Mouse (Mus musculus) urinary bladder, postnatal 4 days (tissue): ENCODE data around the gene Epha1.
A peak's percentile ranks its signal among the peaks of the same experiment; 100 is the strongest.

ENCODE experiments used
- DNase-seq, 2 experiments: peaks; one replicate each; pipeline ENCODE4 v3.0.0; 2021 to 2022; ENCODE audit warnings: low spot score in 2 of 2

Gene Epha1

DNA sequence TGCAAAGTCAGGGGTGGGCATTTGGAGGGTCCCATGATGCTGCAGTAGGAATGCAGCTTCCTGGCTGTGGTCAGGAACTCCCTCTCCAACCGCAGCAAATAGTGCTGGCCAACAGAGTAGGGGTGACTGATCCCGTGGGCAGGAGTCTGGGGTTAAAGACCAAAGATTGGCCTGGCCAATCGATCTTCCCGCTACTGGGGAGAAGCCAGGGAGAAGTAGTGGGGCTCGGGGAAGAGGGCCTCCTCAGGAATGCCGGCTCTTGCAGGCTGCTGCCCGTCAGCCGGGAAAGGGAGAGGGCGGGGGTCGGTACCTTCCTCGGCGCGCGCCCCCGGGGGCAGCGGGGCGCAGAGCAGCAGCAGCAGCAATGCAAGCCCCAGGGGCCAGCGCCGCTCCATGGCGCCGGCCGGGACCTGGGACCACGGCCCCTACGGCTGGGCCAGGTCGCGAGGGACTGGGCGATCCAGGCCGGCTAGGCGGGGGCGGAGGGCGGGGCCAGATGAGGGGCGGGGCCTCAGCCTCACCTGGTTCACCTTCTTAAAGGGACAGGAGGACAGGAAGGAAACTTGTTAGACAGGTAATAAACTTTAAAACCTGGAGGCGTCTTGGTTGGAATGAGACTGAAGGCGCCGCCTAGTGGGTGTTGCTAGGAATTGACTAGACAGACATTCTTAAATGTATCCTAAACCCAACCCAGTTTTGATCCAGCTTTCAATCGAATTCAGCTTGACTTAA, at the start of gene Epha1:
Epha1 (minus strand) TSS at position 453 of the 732 bp plus-strand sequence.
- DNase-seq, result no peak

DNA sequence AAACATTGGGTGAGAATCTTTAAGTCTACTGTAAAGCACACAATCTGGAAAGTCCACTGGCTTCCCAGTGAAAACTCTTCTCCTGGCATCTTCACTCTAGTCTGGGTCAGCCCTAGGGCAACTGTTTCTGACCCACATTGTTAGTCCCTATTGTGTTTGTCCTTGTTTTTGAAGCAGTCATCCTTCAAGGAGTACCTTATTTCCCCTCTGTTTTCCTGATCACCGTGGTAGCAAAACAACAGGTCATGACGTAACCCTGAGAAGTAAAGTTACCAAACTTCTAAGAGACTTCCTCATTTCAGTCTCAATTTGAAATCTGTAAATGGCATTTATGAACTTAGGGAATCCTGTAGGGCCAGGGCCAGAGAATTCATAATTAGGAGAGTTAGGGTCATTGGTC, 48.4 kb upstream of the Epha1 start:
- no peak for DNase-seq

DNA sequence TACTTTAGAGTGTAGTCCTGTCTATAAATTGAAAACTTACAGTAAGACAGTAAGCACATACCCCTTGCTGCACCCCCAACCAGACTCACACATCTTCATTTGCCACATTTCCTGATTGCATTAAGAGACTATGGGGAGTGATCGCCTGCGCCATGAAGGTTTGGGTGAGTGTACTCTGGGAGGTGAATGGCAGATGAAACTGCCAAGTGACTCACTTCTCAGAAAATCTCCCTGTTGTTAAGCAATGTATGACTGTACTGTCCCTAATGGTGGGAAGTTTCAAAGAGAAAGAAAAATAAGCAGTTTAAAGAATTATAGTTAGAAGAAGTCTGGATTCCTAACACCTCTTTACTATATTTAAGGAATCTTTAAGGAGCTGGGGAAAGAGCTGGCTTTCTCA, 46.4 kb upstream of the Epha1 start:
- no peak for DNase-seq

DNA sequence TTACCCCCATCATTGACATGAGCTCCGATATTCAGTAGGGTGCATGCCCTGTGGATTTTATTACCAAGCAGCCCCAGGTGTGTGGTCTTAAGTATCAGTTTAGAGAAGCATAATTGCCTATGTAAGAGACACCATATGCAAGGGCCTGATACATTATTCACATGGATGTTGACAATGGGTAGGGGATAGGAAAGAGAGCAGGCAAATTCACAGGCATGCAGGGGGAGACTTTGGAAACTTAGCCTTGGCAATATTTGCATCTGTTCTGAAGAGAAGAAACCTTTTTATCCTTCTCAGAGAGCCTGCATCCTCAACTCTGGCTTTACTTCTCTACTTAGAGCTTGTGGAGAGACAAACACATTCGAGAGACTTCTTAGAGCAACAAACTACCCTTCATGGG, 32.1 kb upstream of the Epha1 start, which contains the start of gene Tas2r135:
Tas2r135 (plus strand) TSS at position 301 of the 400 bp plus-strand sequence.
- DNase-seq, result no peak

DNA sequence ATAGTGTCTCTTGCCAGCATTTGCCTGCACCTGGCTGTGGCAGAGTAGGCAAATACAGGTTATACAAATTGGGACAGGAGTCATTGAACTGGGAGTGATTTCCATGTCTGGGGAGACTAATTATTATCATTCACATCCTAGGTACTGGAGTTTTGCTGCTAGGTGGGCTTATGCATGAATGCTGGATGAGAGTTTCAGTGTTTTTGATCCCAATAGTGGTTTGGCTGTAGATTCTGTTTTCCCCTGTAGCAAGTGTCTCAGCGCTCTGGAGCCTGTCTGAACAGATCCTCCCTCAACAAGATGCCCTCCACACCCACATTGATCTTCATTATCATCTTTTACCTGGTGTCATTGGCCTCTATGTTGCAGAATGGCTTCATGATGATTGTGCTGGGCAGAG, 26.9 kb upstream of the Epha1 start, which contains the start of gene Tas2r143:
Tas2r143 (plus strand) TSS at position 301 of the 400 bp plus-strand sequence.
- no peak for DNase-seq

DNA sequence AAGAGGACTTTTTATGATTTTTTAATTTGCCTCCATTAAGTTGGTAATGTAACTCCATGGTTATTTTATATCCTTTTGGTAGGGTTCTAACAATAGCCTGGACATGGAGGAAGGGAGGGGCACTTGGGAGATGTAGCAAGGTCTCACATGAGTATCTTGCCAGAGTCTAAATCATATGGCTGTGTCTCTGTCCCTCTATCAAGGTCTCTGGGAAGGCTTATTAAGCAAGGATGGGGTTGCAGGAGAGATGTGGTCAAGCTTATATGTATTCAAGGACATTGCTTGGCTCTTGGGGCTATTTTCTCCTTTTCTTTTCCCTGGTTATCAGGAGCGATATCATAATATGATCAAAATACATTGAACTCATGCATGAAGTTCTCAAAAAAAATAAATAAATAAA, 25.9 kb upstream of the Epha1 start:
- DNase-seq, result no peak

DNA sequence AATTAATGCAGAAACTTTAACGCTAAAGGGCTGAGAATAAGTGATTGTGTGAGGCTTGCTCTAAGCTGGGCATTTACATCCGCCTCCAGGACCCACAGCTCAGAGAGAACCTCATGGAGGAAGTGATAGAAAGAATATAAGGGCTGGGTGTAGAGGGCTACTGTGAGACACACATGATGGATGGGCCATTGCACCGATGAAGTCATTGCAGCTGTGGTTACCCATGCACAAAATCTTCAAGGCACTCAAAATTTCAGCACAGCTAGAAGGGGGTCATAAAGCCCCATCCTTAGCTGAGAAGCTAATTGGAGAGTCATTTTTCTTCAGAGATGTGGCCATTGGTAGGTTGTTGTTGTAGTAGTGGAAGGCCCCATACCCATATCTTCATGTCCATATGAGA, 25.2 kb upstream of the Epha1 start:
- no peak for DNase-seq

DNA sequence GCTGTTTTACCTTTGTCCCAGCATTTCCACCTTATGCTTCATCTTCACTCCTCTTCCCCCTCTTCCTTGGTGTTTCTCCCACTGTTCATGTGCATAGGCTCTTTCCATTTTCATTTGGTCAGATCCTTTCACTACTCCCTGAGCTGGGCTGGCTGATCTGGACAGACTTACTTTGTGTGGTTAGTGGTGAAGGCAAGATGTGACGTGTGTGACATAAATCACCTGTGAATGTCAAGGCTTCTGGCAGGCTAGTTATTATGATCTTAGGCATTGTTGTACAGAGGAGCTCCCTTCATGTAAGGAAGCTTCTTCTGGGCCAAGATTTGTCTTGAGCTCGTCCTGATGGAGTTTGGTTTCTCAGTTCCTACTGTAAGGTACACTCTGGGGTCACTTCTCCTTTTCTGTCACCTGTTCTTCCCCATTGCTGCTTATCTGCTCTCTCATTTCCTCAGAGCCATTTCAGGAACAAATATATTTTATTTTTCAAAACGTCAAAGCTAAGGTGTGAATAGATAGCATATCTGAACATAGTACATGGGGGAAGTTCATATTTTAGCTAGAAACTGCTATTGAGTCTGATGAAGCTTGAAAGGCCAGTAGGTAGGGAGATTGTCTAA, 24.1 kb upstream of the Epha1 start:
- no peak for DNase-seq

DNA sequence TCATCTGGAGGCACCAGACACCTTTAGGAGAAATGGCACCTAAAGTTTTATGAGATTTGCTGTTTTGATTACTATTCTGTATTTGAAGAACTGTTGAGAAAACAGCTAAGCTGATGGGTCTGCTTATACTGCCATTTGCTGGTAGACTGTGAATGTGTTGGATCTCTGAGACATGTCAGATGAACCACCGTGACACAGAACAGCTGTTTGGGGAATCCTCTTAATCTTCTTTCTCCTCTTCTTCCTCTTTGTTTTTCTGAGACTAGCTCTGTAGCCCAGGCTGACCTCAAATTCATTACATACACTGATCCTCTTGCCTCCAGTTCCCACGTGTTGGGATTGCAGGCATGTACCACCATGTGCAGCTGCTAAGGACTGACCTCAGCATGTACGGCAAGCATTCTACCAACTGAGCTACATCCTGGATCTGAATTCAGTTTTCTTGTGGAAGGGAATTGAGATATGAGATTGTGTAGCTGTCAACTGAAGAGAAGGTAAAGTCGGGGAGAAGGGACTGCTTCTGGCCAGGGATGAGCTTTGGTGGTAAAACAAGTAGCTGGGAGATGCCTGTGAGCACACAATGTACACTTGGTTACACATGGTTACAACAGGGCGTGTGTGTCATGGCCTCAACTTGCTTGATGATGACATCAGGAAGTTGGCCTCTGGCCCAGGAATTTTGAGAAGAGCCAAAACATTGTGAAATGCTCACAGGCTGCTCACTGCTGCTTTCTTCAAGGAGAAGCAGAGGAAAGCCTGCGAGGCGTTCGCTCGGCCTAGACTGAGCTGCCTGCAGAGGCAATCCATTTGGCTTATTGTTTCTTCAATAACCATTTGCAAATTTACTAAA, 23.1 kb upstream of the Epha1 start:
- peak; percentile 83 to 88 for DNase-seq

DNA sequence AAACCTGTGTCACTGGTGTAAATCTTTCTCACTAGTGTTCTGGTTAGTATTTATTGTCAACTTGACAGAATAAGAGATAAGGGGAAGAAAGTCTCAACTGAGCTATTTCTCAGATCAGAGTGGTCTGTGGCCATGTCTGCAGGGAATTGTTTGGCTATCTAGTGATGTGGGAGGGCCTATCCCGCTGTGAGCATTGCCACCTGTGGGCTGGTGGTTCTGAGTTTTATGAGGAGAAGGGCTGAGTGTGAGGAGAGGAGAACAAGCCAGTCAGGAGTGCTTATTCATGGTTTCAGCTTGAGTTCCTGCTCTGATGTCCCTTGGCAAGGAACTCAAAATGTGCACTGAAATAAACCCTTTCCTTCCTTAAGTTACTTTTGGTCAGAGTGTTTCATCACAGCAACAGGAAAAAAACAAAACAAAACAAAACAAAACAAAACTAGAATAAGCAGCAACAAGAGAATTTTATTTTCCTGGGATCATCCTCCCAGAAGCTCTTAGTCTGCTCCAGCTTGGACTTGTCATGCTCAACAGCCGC, 18.8 kb upstream of the Epha1 start:
- DNase-seq, result no peak

DNA sequence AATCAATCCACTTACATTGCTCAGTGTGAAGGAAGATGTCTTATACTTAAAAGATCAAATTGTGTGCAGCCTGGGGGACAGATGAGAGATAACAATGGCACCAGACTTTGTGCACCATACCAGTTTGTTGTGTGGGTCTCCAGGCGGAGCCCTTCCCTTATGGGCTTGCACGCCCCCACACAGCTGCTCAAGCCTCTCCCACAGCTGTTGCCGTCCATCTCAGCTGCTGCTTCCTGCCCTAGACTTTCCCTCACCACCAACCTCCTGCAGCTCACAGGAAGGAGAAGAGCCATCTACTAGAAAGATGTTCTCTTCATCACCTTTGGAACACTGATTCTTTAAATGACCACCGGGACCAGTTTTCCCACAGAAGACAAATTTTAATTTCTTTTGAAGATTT, 12.6 kb upstream of the Epha1 start:
- no peak for DNase-seq

DNA sequence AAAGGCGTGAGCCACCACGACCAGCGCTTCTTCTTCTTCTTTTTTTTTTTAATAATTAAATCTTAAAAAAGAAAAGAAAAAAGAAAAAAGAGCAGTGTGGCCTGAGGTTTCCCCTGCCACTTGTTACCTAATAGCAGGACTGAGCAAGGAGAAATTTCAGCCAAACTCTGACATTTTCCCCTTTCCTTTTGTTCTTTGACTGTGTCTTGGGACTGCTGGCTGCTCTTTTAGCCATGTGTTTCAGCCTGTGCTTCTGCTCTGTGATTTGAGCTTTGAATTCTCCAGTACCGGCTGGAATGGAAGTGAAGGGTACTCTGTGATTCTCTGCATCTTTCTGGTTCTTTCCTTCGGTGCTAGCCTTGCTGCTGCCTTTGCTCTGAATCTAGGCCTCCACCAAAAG, 10.3 kb upstream of the Epha1 start:
- DNase-seq, result no peak

DNA sequence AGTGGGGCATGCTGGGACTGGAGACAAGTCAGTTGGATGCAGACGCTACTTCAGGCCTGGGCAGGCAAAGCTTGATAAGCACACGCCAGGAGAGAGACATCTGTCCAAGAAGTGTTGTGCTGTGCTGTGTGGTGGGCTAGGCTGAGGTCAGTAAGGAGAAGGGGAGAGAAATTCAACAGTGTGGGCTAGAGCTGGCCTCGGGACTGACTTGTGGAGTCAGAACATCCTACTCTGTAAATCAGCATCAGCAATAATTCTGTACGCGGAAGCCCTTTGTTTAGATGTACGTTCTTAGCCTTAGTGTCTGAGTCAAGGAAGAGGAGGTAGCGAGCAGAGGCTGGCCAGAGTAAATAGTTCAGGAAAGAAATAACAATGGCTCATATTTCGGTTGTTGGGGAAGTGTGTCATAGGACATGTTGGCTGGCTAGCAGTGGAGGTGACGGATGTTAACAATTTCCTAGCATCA, 8.9 kb upstream of the Epha1 start:
- DNase-seq, result no peak

DNA sequence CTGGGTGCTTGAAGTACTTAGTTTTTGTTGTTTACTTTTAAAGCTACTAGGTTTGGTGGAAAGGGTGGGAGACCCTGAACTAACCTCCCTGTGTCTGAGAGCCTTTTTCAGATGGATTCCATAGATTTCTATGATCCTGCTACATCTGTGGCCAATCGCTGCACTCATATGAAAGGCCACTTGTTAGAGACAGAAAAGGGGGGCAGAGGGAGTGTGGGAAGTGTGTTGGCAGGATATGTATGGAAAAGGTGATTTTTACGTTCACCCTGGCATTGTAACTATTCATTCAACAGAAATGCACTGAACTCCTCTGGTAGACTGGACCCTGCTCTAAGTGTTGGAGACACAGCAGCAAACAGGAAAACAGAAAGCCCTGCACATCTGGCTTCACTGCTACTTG, 8.2 kb upstream of the Epha1 start:
- DNase-seq, result no peak

DNA sequence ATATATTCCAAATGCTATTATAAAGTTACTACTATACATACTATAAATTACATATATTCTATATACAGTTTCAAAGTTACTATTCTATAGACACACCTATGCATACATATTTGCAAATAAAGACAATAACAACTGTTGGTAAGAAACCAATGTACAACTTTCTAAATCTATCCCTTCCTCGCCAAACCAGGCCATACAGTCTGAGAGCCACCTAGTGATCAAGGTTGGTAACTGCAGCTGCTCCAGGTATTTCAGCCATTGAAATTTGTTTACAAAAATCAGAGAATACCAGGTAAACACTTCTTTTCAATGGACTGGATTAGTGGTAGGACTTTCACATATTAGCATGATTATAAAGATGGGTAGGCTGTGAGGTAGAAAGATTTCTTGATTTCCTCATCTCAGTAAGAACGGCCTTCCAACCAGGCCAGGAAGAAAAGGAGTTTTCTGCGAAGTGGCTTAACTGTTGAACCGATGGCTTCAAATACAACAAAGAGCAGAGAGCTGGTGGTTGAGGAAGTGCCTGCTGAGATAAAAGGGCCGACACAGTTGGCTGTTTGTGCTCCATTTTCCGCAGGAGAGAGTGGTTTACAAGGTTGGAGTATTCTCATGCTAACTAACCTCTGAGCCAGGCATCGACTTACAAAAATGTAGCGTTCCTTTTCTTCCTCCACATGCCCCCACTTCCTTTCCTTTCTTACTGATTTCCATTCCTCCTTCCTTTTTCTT, 7.5 kb upstream of the Epha1 start:
- no peak for DNase-seq

DNA sequence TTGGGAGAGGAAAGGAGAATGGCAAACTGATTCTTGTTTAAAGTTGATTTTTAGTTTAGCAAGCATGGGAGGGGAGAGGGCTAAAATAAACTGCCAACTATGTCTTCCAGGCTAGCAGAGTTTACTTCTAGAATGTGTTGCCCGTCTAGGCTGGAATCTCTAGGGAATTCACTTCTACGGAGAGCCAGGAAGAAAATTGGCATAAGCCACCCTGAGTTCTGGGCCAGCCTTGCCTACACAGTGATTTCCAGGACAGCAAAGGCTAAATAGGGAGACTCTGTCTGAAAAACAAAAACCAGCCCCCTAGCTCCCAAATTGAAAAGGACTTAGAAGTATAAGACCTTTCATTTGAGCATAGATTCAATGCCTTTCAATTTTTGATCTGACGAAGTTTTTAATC, 6.5 kb upstream of the Epha1 start:
- no peak for DNase-seq

DNA sequence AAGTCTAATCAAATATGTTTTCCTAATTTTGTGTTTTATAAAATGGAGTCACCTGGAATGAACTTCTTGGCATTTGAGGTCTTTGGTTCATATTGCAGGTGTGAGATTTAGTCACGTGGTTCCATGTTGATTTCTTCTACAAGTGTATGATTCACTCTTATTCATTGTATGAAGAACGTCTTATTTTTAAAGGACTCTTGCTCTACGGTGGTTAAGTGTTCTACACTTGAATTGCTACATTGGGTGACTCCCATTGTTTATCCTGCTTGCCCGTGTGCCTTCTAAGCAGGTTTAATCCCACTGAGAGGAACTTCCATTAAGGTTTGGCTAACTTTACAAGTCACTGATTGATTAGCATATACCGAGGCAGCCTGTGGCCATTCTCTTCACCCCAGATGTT, 4.2 kb upstream of the Epha1 start:
- DNase-seq, result no peak

DNA sequence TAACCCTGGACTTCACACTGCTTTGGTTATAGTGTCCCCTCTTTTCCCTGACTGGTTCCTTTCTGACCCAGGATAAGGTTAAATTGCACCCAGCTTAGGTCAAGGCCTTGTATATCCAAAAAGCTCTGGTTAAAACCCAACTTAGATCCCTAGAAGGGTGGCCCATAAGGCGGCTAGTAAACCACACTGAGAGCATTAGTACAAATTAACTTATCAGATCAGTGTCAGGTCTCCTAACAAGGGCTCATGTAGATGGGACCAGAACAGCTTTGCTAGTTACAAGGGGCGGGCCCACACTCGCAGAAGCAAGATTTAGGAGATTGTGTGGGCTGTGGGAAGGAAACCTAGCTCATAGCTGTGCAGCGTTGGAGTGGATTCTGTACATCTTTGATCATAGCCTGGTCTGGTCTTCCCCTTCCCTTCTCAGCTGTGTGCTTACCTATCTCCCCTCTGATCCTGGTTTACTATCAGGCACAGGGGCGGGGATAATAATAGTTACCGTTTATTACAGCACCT, 3.5 kb upstream of the Epha1 start:
- DNase-seq, result no peak

DNA sequence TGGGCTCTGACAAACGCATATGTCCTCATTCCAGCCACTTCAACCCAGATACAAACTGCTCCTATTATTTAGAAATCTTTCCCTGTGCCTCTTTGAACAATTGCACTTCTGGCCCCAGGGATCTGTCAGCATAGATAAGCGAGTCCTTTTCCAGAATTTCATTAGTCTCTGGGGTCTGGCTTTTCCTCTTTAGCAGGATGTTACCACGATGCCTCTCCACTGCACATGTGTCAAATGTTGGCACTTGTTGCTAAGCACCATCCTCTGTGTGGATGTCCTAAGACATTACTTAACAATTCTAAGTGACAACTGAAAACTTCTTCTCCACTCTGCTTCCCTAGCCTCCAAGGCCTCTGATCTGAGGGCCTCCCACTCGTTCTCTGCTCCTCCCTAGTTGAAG, 2.9 kb upstream of the Epha1 start:
- no peak for DNase-seq

DNA sequence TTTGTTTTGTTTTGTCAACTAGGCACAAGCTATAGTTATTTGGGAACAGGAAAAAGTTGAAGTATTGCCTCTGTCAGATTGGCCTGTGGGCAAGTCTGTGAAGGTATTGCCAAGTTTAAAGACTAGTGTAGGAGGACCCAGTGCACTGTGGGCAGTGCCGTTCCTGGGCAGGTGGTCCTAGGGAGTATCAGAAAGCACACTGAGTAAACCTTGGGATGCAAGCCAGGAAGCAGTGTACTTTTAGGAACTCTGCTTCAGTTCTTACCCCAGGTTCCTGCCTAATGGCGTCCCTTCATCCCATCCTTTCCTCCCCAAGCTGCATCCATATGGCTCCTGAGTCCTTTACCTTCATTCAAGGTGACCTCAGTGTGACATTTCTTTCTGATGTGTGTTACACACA, 2.1 kb upstream of the Epha1 start:
- DNase-seq, result no peak

DNA sequence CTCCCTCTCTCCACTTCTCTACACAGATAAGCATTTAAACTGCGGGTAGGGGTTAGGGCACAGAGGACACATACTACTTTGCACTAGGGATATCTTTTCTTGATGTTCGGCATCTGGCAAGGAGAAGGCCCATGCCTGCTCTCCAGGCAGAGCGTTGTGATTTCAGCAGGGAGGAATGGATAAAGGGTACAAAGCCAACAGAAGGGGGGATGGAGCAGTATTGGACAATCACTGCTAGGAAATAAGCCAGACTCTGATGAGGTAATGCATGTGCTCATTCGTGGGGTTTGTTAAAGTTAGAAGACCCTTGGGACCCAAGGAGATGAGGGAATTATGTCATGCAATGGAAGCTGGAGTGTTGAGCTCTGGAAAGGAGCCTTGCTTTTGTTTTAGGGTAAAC, 1.6 kb upstream of the Epha1 start:
- no peak for DNase-seq
